Mouse (Mus musculus) spleen, adult 2 months (tissue): ENCODE results near the gene 4933424G06Rik. TPM values are rescaled to one million over a fixed set of nuclear protein-coding genes. Genes with fewer than 3 reads are reported as not detected.

Experiments
- DNase-seq, 2 experiments: peaks; one replicate each; pipeline versions ENCODE4 v3.0.0 to v3.0.0-alpha.2; 2012 to 2021; ENCODE audit warnings: low spot score in 2 of 2, low read depth in 1 of 2
- H3K27ac ChIP-seq: fragments of 200-500 bp; 2 replicates; pipeline ENCODE4 v1.5.1; 2012; ENCODE audit warnings: low read length, inconsistent platforms; ENCODE audit not compliant: insufficient read depth
- H3K27me3 ChIP-seq: fragments of 200-500 bp; 2 replicates; pipeline ENCODE4 v1.6.1; 2012; ENCODE audit warnings: mild to moderate bottlenecking, moderate library complexity, low read length, inconsistent platforms; ENCODE audit not compliant: control insufficient read depth, insufficient read depth
- H3K36me3 ChIP-seq: fragments of 200-500 bp; 2 replicates; pipeline ENCODE4 v1.6.1; 2012; ENCODE audit warnings: mild to moderate bottlenecking, low read length, inconsistent platforms; ENCODE audit not compliant: control insufficient read depth, insufficient read depth
- H3K4me1 ChIP-seq: fragments of 200-500 bp; 2 replicates; pipeline ENCODE4 v1.6.1; 2011; ENCODE audit warnings: inconsistent platforms; ENCODE audit not compliant: control insufficient read depth, insufficient read depth, insufficient read length
- H3K4me3 ChIP-seq: fragments of 200-500 bp; 2 replicates; pipeline ENCODE4 v1.5.1; 2011; ENCODE audit warnings: mild to moderate bottlenecking, inconsistent platforms; ENCODE audit not compliant: insufficient read depth, insufficient read length; ENCODE audit errors: extremely low read depth
- CTCF ChIP-seq: fragments of 200-500 bp; IDR thresholded peaks from 2 replicates; pipeline ENCODE4 v1.5.1; 2011; ENCODE audit warnings: mild to moderate bottlenecking, inconsistent platforms; ENCODE audit not compliant: insufficient read depth, insufficient read length, insufficient replicate concordance; ENCODE audit errors: extremely low read depth
- POLR2A ChIP-seq: fragments of 200-500 bp; IDR thresholded peaks from 2 replicates; pipeline ENCODE4 v1.6.1; 2011; ENCODE audit warnings: low read depth, low read length, inconsistent platforms
- WGBS: fragments of 180-500 bp; shearing (Covaris S2); methylation state at CpG from one replicate; pipeline ENCODE4 v1.1.7; 2018; 5-methylcytosine and 5-hydroxymethylcytosine counted together
- polyA plus RNA-seq: library from polyadenylated mRNA; depleted of rRNA; stranded (reverse); fragments of >200 nt; gene quantifications from 2 replicates; pipeline ENCODE4 v1.2.3, GENCODE M21; 2012

Gene 4933424G06Rik
- polyA plus RNA-seq, 1 experiment = not detected

GRCm38 (mm10) chr1:36709055-36709853 is 695 bp upstream of the 4933424G06Rik start:
- H3K4me3 ChIP-seq = peak overlapping the region; percentile 93
- 2% methylated on average over 33 of the region's 33 CpGs for WGBS
- H3K27ac ChIP-seq = peak overlapping the region; percentile 81
- peaks cover 6% of the 10 kb centered on the region; the same call in 1 of the 2 replicates for H3K4me1 ChIP-seq
- no peaks in the 10 kb centered on the region for H3K27me3 ChIP-seq
- peak; percentile 36 to 39 for DNase-seq
- TF ChIP-seq CTCF (peak; percentile 6; the same call in 1 of the 2 replicates), POLR2A (no peak)
- H3K36me3 ChIP-seq = peaks cover 13% of the 10 kb centered on the region; the same call in 1 of the 2 replicates

- WGBS = 89% methylated on average over 2 of the region's 2 CpGs
- Histone ChIP-seq H3K4me3 (no peak overlapping the region), H3K27ac (no peak overlapping the region), H3K36me3 (no peaks in the 10 kb centered on the region; the same call in 1 of the 2 replicates), H3K27me3 (no peaks in the 10 kb centered on the region), H3K4me1 (peaks cover 6% of the 10 kb centered on the region; the same call in 1 of the 2 replicates)
- DNase-seq = no peak
- no peak for TF ChIP-seq POLR2A
- TF ChIP-seq CTCF = no peak
These were observed 1.2 kb downstream of the 4933424G06Rik start for GRCm38 (mm10) chr1:36711104-36711503.

- Histone ChIP-seq H3K4me1 (no peaks in the 10 kb centered on the region; the same call in 1 of the 2 replicates), H3K27ac (no peak within 1 kb of the TSS), H3K36me3 (no peaks in the 10 kb centered on the region), H3K27me3 (no peaks in the 10 kb centered on the region), H3K4me3 (no peak within 1 kb of the TSS)
- 80% methylated on average over 5 of the region's 5 CpGs for WGBS
- no peak for DNase-seq
- TF ChIP-seq POLR2A = no peak
- TF ChIP-seq CTCF = no peak
These were observed 4.4 kb downstream of the 4933424G06Rik start, which contains the start of gene Actr1b for GRCm38 (mm10) chr1:36714311-36714710. Actr1b (minus strand) TSS chr1:36714422.

- WGBS = 21% methylated on average over 1 of the region's 1 CpGs
- DNase-seq = no peak
- Histone ChIP-seq H3K27me3 (no peaks in the 10 kb centered on the region), H3K4me3 (no peak overlapping the region), H3K27ac (no peak overlapping the region), H3K36me3 (no peaks in the 10 kb centered on the region), H3K4me1 (peaks cover 3% of the 10 kb centered on the region; the same call in 1 of the 2 replicates)
- TF ChIP-seq CTCF (no peak), POLR2A (no peak)
These were observed 8.8 kb downstream of the 4933424G06Rik start for GRCm38 (mm10) chr1:36718786-36719185.

GRCm38 (mm10) chr1:36723146-36724056 is 13.5 kb downstream of the 4933424G06Rik start:
- DNase-seq = peak in 1 of 2 experiments; percentile 19
- 0 out of 2 replicates have a peak, but pooled peaks cover 3% of the 10 kb centered on the region for H3K4me1 ChIP-seq
- H3K27me3 ChIP-seq = no peaks in the 10 kb centered on the region
- TF ChIP-seq POLR2A = no peak
- TF ChIP-seq CTCF = no peak
- H3K4me3 ChIP-seq = no peak overlapping the region
- no peak overlapping the region for H3K27ac ChIP-seq
- WGBS = 66% methylated on average over 16 of the region's 16 CpGs
- no peaks in the 10 kb centered on the region for H3K36me3 ChIP-seq

- no peak for DNase-seq
- Histone ChIP-seq H3K4me3 (no peak overlapping the region), H3K27ac (no peak overlapping the region), H3K36me3 (no peaks in the 10 kb centered on the region), H3K27me3 (no peaks in the 10 kb centered on the region), H3K4me1 (0 out of 2 replicates have a peak, but pooled peaks cover 3% of the 10 kb centered on the region)
- WGBS = 93% methylated on average over 4 of the region's 4 CpGs
- TF ChIP-seq CTCF (no peak), POLR2A (no peak)
These were observed 14.1 kb downstream of the 4933424G06Rik start for GRCm38 (mm10) chr1:36724057-36724431.

GRCm38 (mm10) chr1:36737300-36737699 is 27.4 kb downstream of the 4933424G06Rik start:
- H3K36me3 ChIP-seq = no peaks in the 10 kb centered on the region
- no peak overlapping the region for H3K27ac ChIP-seq
- no peaks in the 10 kb centered on the region for H3K4me1 ChIP-seq
- H3K4me3 ChIP-seq = no peak overlapping the region
- DNase-seq = peak; percentile 68 to 77
- 5% methylated on average over 4 of the region's 4 CpGs for WGBS
- no peaks in the 10 kb centered on the region for H3K27me3 ChIP-seq
- TF ChIP-seq POLR2A (no peak), CTCF (peak; percentile 40; the same call in 1 of the 2 replicates)
